Mouse (Mus musculus) liver, embryonic 16.5 days (tissue): ENCODE measurements around the gene Tk2. TPM values are rescaled to one million over a fixed set of nuclear protein-coding genes. Genes with fewer than 3 reads are reported as not detected.

ENCODE experiments used
- ATAC-seq: fragments of 200-750 bp; cut with Nextera tagmentation; 2 replicates; pipeline ENCODE4 v1.8.0; 2017; ENCODE audit warnings: low read depth, mild to moderate bottlenecking, moderate number of reproducible peaks, moderate library complexity
- H3K27ac ChIP-seq: fragments of 300-500 bp; sonication (generic); 2 replicates; pipeline ENCODE4 v1.5.1; 2014; ENCODE audit warnings: mild to moderate bottlenecking, low read length
- H3K27me3 ChIP-seq: fragments of 300-500 bp; sonication (generic); 2 replicates; pipeline ENCODE4 v1.6.1; 2014; ENCODE audit warnings: low read depth, low read length, mixed read lengths; ENCODE audit not compliant: control insufficient read depth, insufficient read depth
- H3K36me3 ChIP-seq: fragments of 300-500 bp; sonication (generic); 2 replicates; pipeline ENCODE4 v1.6.1; 2014; ENCODE audit warnings: mild to moderate bottlenecking; ENCODE audit not compliant: control insufficient read depth, insufficient read depth
- H3K4me1 ChIP-seq: fragments of 300-500 bp; sonication (generic); 2 replicates; pipeline ENCODE4 v1.6.1; 2014; ENCODE audit warnings: low read depth, low read length, mixed read lengths; ENCODE audit not compliant: control insufficient read depth
- H3K4me2 ChIP-seq: fragments of 300-500 bp; sonication (generic); 2 replicates; pipeline ENCODE4 v1.6.1; 2014; ENCODE audit warnings: low read depth, low read length, mixed read lengths
- H3K4me3 ChIP-seq: fragments of 300-500 bp; sonication (generic); 2 replicates; pipeline ENCODE4 v1.5.1; 2014; ENCODE audit warnings: low read depth, mild to moderate bottlenecking, low read length
- H3K9ac ChIP-seq: fragments of 300-500 bp; sonication (generic); 2 replicates; pipeline ENCODE4 v1.6.1; 2014; ENCODE audit warnings: low read depth, low read length
- H3K9me3 ChIP-seq: fragments of 300-500 bp; sonication (generic); replicated peaks from 2 replicates; pipeline ENCODE4 v1.6.1; 2016; ENCODE audit warnings: low read length; ENCODE audit not compliant: control insufficient read depth
- WGBS: fragments of 180-500 bp; shearing (Covaris S2); extraction: QIAGEN DNeasy Blood & Tissue Kit; methylation state at CpG from one replicate; pipeline ENCODE4 v1.1.7; 2014; ENCODE audit not compliant: insufficient replicate concordance; 5-methylcytosine and 5-hydroxymethylcytosine counted together
- polyA plus RNA-seq: library from polyadenylated mRNA; unstranded; fragments of >200 nt; fragmentation: Nextera tagmentation; extraction: Ambion mirVana; gene quantifications from 2 replicates; pipeline ENCODE4 v1.2.1, GENCODE M21; 2015

Gene Tk2
- polyA plus RNA-seq, 1 experiment from 2014 or later = 6.3 TPM

- peak within 1 kb of the TSS; percentile 90 for H3K27ac ChIP-seq
- H3K4me2 ChIP-seq = peak within 1 kb of the TSS; percentile 97
- H3K9me3 ChIP-seq = no peaks in the 10 kb centered on the region
- peak within 1 kb of the TSS; percentile 77 for H3K9ac ChIP-seq
- WGBS = 4% methylated on average over 41 of the region's 41 CpGs
- peaks cover 21% of the 10 kb centered on the region for H3K4me1 ChIP-seq
- ATAC-seq = peak; percentile 83
- H3K4me3 ChIP-seq = peak within 1 kb of the TSS; percentile 81
- H3K27me3 ChIP-seq = no peaks in the 10 kb centered on the region
- no peaks in the 10 kb centered on the region for H3K36me3 ChIP-seq
Observed at GRCm38 (mm10) chr8:104250439-104251367, 2.3 kb upstream of the Tk2 start, which contains the start of gene Cklf. TSS of gene Cklf (plus strand) at chr8:104250861.

GRCm38 (mm10) chr8:104249442-104249996 is 1.2 kb upstream of the Tk2 start:
- H3K9ac ChIP-seq = no peak overlapping the region
- H3K27me3 ChIP-seq = no peaks in the 10 kb centered on the region
- H3K27ac ChIP-seq = no peak overlapping the region
- WGBS = 71% methylated on average over 7 of the region's 7 CpGs
- no peaks in the 10 kb centered on the region for H3K9me3 ChIP-seq
- ATAC-seq = no peak
- H3K4me1 ChIP-seq = peaks cover 21% of the 10 kb centered on the region
- H3K36me3 ChIP-seq = no peaks in the 10 kb centered on the region
- no peak overlapping the region for H3K4me3 ChIP-seq
- no peak overlapping the region for H3K4me2 ChIP-seq

- Histone ChIP-seq H3K9ac (peak overlapping the region; percentile 80), H3K9me3 (no peaks in the 10 kb centered on the region), H3K4me2 (peak overlapping the region; percentile 94), H3K4me1 (peaks cover 21% of the 10 kb centered on the region), H3K27me3 (no peaks in the 10 kb centered on the region), H3K36me3 (no peaks in the 10 kb centered on the region), H3K4me3 (peak overlapping the region; percentile 90), H3K27ac (peak overlapping the region; percentile 81)
- WGBS = 3% methylated on average over 11 of the region's 11 CpGs
- no peak for ATAC-seq
Observed at GRCm38 (mm10) chr8:104247908-104248275, 466 bp downstream of the Tk2 start.

GRCm38 (mm10) chr8:104247054-104247907 is 1.1 kb downstream of the Tk2 start:
- H3K4me1 ChIP-seq = peaks cover 21% of the 10 kb centered on the region
- peak overlapping the region; percentile 80 for H3K9ac ChIP-seq
- peak overlapping the region; percentile 90 for H3K4me3 ChIP-seq
- no peaks in the 10 kb centered on the region for H3K27me3 ChIP-seq
- peak overlapping the region; percentile 94 for H3K4me2 ChIP-seq
- H3K27ac ChIP-seq = peak overlapping the region; percentile 81
- H3K36me3 ChIP-seq = no peaks in the 10 kb centered on the region
- no peak for ATAC-seq
- 29% methylated on average over 22 of the region's 22 CpGs for WGBS
- H3K9me3 ChIP-seq = no peaks in the 10 kb centered on the region

- Histone ChIP-seq H3K9me3 (no peaks in the 10 kb centered on the region), H3K4me2 (no peak overlapping the region), H3K4me3 (no peak overlapping the region), H3K27ac (peak overlapping the region; percentile 71), H3K27me3 (no peaks in the 10 kb centered on the region), H3K36me3 (no peaks in the 10 kb centered on the region), H3K9ac (no peak overlapping the region), H3K4me1 (peaks cover 19% of the 10 kb centered on the region)
- no peak for ATAC-seq
- WGBS = 59% methylated on average over 4 of the region's 4 CpGs
Observed at GRCm38 (mm10) chr8:104246621-104247020, 1.7 kb downstream of the Tk2 start.

GRCm38 (mm10) chr8:104242038-104242644 is 6.2 kb downstream of the Tk2 start:
- WGBS = 47% methylated on average over 12 of the region's 12 CpGs
- H3K4me1 ChIP-seq = peaks cover 14% of the 10 kb centered on the region
- H3K27ac ChIP-seq = no peak overlapping the region
- ATAC-seq = no peak
- no peak overlapping the region for H3K4me3 ChIP-seq
- H3K9me3 ChIP-seq = no peaks in the 10 kb centered on the region
- H3K9ac ChIP-seq = no peak overlapping the region
- no peaks in the 10 kb centered on the region for H3K27me3 ChIP-seq
- no peak overlapping the region for H3K4me2 ChIP-seq
- no peaks in the 10 kb centered on the region for H3K36me3 ChIP-seq

GRCm38 (mm10) chr8:104239418-104239861 is 8.9 kb downstream of the Tk2 start:
- no peak overlapping the region for H3K4me3 ChIP-seq
- no peaks in the 10 kb centered on the region for H3K9me3 ChIP-seq
- peak overlapping the region; percentile 14; the same call in 1 of the 2 replicates for H3K27ac ChIP-seq
- peaks cover 9% of the 10 kb centered on the region for H3K4me1 ChIP-seq
- H3K4me2 ChIP-seq = 0 out of 2 replicates have a peak overlapping the region, but pooled peaks have one; percentile 6
- no peak overlapping the region for H3K9ac ChIP-seq
- ATAC-seq = peak; percentile 67
- H3K36me3 ChIP-seq = 0 out of 2 replicates have a peak, but pooled peaks cover 2% of the 10 kb centered on the region
- no peaks in the 10 kb centered on the region for H3K27me3 ChIP-seq
- 21% methylated on average over 10 of the region's 10 CpGs for WGBS

GRCm38 (mm10) chr8:104234573-104234972 is 13.8 kb downstream of the Tk2 start:
- Histone ChIP-seq H3K27ac (no peak overlapping the region), H3K4me3 (no peak overlapping the region), H3K4me2 (no peak overlapping the region), H3K4me1 (peaks cover 8% of the 10 kb centered on the region), H3K27me3 (no peaks in the 10 kb centered on the region), H3K9ac (no peak overlapping the region), H3K9me3 (no peaks in the 10 kb centered on the region), H3K36me3 (0 out of 2 replicates have a peak, but pooled peaks cover 2% of the 10 kb centered on the region)
- 47% methylated on average over 6 of the region's 6 CpGs for WGBS
- ATAC-seq = no peak
